Mouse (Mus musculus) liver, adult 2 months (tissue): ENCODE results near the gene Rere. TPM values are rescaled to one million over a fixed set of nuclear protein-coding genes. Genes with fewer than 3 reads are reported as not detected.
A peak's percentile ranks its signal among the peaks of the same experiment; 100 is the strongest.

ENCODE experiments used
- DNase-seq: peaks from one replicate; pipeline ENCODE4 v3.0.0-alpha.2; 2011; ENCODE audit warnings: low read depth, low spot score; ENCODE audit errors: extremely low read depth
- H3K27ac ChIP-seq: fragments of 200-500 bp; replicated peaks from 2 replicates; pipeline ENCODE4 v1.5.1; 2012; ENCODE audit warnings: low read depth, mild to moderate bottlenecking, control low read depth, inconsistent platforms, low read length; ENCODE audit not compliant: insufficient read depth
- H3K27me3 ChIP-seq: fragments of 200-500 bp; 2 replicates; pipeline ENCODE4 v1.6.1; 2012; ENCODE audit warnings: mild to moderate bottlenecking, moderate library complexity, low read length, inconsistent platforms; ENCODE audit not compliant: control insufficient read depth, insufficient read depth
- H3K36me3 ChIP-seq: fragments of 200-500 bp; 2 replicates; pipeline ENCODE4 v1.6.1; 2012; ENCODE audit warnings: low read length, inconsistent platforms; ENCODE audit not compliant: control insufficient read depth, insufficient read depth
- H3K4me1 ChIP-seq: fragments of 200-500 bp; 2 replicates; pipeline ENCODE4 v1.6.1; 2011; ENCODE audit warnings: low read length; ENCODE audit not compliant: control insufficient read depth, insufficient read depth
- H3K4me3 ChIP-seq: fragments of 200-500 bp; 2 replicates; pipeline ENCODE4 v1.5.1; 2011; ENCODE audit warnings: low read depth, mild to moderate bottlenecking, control low read depth, low read length, moderate library complexity; ENCODE audit not compliant: insufficient read depth
- H3K79me2 ChIP-seq: fragments of 200-500 bp; 2 replicates; pipeline ENCODE4 v1.6.1; 2012; ENCODE audit warnings: inconsistent platforms, mild to moderate bottlenecking, low read length, moderate library complexity; ENCODE audit not compliant: control insufficient read depth, insufficient read depth
- H3K9ac ChIP-seq: fragments of 200-500 bp; 2 replicates; pipeline ENCODE4 v1.6.1; 2012; ENCODE audit warnings: low read depth, mild to moderate bottlenecking, control low read depth, inconsistent platforms, low read length
- CTCF ChIP-seq: fragments of 200-500 bp; IDR thresholded peaks from 2 replicates; pipeline ENCODE4 v1.5.1; 2011; ENCODE audit warnings: low read depth, low read length, control low read depth
- POLR2A ChIP-seq: fragments of 200-500 bp; IDR thresholded peaks from 2 replicates; pipeline ENCODE4 v1.6.1; 2011; ENCODE audit warnings: low read length, control low read depth; ENCODE audit not compliant: insufficient read depth; ENCODE audit errors: extremely low read depth
- WGBS: fragments of 180-500 bp; shearing (Covaris S2); methylation state at CpG from one replicate; pipeline ENCODE4 v1.1.7; 2018; 5-methylcytosine and 5-hydroxymethylcytosine counted together
- polyA plus RNA-seq: library from polyadenylated mRNA; depleted of rRNA; stranded (reverse); fragments of >200 nt; gene quantifications from 2 replicates; pipeline ENCODE4 v1.2.3, GENCODE M21; 2012
- total RNA-seq: library from RNA; depleted of rRNA; stranded (reverse); fragments of >200 nt; gene quantifications from 2 replicates; pipeline ENCODE4 v1.2.3, GENCODE M21; 2014

Gene Rere
- total and polyA plus RNA-seq, 2 experiments: 8.8 to 10.0 TPM

DNA sequence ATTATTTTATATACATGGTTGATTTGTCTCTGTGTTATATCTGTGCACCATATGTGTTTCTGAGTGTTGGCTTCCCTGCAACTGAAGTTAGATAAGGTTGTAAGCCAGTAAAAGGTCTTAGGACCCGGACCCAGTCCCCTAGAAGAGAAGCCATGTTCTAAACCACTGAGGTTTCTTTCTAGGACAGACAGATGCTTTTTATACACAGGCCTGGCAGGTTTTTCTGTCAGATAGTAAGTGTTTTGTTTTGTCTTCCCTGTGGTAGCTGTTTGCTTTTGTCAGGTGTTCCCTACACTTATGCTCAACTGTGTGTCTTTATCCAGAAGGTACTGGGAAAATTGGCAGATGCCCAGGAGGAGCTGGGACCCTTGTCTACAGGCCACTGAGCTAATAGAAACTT, 167.0 kb downstream of the Rere start:
- H3K36me3 ChIP-seq: no peaks in the 10 kb centered on the region
- WGBS: 81% methylated on average over 1 of the region's 1 CpGs

DNA sequence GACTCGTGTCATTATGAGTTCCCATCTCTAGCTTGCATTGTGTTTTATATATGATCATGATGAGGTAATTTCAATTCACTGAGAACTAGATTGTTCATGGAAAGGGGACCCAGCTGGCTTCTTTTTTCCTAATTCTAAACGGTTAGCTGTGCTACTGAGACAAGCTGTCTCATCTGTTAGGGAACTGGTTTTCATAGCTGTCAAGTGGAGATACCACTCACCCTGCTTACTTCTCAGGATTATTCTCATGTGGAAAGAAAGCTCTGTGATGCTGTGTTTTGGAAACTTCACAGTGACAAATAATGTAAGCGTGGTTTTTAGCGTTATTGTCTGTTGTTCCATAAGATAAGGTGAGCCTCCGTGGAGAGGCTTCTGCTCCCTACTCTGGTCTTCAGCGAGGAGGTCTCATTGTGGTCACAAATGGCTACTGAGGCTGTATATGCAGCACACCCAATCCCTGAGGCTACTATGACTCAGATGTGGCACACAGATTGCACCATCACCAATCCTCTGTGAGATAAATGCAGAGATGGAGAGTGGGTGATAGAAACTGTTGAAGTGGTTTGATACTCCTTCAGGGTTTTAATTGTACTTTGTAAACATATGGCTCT, 168.7 kb downstream of the Rere start:
- TF ChIP-seq CTCF: no peak
- no peak for TF ChIP-seq POLR2A
- peaks cover 18% of the 10 kb centered on the region; the same call in 1 of the 2 replicates for H3K79me2 ChIP-seq
- DNase-seq: no peak
- no peak overlapping the region for H3K9ac ChIP-seq
- H3K4me1 ChIP-seq: peaks cover 15% of the 10 kb centered on the region
- H3K36me3 ChIP-seq: no peaks in the 10 kb centered on the region
- H3K4me3 ChIP-seq: no peak overlapping the region
- WGBS: 78% methylated on average over 6 of the region's 6 CpGs
- no peaks in the 10 kb centered on the region for H3K27me3 ChIP-seq
- H3K27ac ChIP-seq: no peak overlapping the region

More for the DNA sequence above, 167.0 kb downstream of the Rere start:
- Histone ChIP-seq H3K9ac (no peak overlapping the region), H3K4me1 (peaks cover 8% of the 10 kb centered on the region), H3K27me3 (no peaks in the 10 kb centered on the region), H3K27ac (no peak overlapping the region), H3K4me3 (no peak overlapping the region), H3K79me2 (peaks cover 20% of the 10 kb centered on the region; the same call in 1 of the 2 replicates)
- DNase-seq: no peak
- TF ChIP-seq CTCF: no peak
- no peak for TF ChIP-seq POLR2A

DNA sequence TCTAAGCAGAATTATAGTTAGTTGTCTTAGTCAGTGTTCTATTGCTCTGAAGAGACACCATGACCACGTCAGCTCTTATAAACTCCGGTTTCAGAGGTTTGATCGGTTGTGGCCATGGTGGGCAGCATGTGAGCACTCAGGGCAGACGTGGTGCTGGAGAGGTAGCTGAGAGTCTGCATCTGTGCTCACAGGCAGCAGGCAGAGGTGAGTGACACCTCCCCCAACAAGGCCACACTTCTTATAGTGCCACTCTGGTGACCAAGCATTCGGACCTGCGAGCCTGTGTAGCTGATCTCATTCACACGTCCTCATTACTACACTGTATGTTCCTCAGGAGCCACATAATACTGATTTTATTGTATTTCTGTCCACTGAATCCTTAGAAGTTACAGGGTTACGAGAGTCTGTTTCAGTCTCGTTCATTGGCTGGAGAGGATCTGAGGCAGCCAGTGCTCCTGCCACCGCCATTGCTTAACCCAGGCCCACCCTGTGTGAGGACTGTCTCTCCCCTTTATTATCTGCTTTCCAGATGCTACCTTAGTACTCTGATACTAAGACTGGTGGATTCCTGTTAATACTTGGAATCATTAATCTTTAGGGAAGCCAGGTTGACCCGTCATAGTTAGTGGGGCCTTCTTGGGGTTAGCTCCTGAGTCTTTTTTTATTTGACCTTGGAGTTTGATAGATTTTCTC, 170.9 kb downstream of the Rere start:
- H3K4me1 ChIP-seq: peaks cover 14% of the 10 kb centered on the region
- H3K9ac ChIP-seq: no peak overlapping the region

DNA sequence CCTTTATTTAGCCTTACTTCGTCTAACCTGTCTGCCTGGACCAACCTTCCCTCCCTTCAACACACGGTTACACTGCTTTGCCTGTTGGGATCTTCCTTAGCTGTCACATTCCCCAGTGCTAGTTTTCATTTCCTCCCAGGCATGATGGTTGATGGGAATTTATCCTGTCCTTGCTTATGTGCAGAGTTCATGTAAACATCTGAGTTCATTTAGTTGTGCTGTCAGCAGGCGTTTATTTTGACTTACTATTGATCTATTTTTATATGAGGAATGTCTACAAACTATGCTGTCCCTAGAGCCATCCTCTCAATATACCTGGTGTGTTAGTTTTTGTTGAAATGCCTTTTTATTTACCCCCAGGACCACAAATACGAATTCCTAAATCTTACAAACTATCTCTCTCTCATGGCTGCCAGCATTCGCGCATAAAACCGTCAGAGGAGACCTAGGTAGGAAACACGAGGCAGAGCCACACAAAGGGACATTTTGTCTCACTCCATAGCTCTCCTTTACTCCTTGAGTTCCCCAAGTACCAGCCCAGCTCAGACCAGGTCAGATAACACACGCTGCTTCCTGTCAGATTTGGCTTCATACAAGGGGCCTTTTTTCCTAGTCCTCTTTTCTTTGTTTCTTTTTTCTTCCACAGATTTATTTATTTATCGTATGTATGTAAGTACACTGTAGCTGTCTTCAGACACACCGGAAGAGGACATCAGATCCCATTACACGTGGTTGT, 173.3 kb downstream of the Rere start:
- Histone ChIP-seq H3K36me3 (no peaks in the 10 kb centered on the region), H3K9ac (no peak overlapping the region), H3K4me1 (peaks cover 16% of the 10 kb centered on the region), H3K27ac (peak overlapping the region; percentile 48), H3K27me3 (no peaks in the 10 kb centered on the region), H3K4me3 (no peak overlapping the region), H3K79me2 (peaks cover 19% of the 10 kb centered on the region; the same call in 1 of the 2 replicates)
- WGBS: 41% methylated on average over 12 of the region's 12 CpGs
- peak; percentile 67 for DNase-seq
- TF ChIP-seq POLR2A: no peak
- TF ChIP-seq CTCF: no peak

More for the DNA sequence above, 170.9 kb downstream of the Rere start:
- 91% methylated on average over 11 of the region's 11 CpGs for WGBS
- no peak for DNase-seq
- Histone ChIP-seq H3K4me3 (no peak overlapping the region), H3K79me2 (peaks cover 19% of the 10 kb centered on the region; the same call in 1 of the 2 replicates), H3K27me3 (no peaks in the 10 kb centered on the region), H3K27ac (no peak overlapping the region), H3K36me3 (no peaks in the 10 kb centered on the region)
- no peak for TF ChIP-seq POLR2A
- TF ChIP-seq CTCF: no peak

DNA sequence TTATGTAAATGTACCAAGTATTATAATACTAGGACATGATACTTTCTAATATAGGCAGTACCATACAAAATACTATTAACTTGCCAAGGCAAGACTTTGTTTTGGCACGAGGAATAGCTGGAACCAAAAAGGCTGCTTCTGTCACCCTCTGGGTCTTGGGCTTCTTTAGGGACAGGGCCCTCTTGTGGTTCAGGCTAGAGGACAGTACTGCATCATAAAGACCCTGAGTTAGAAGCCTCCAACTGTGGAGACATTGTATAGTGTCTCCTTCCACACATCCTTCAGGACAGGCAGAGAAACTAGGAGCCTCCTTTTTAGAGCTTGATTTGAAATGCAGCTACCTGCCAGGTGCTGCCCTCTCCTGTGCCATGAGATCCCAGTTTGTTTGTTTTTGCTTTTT, 174.3 kb downstream of the Rere start:
- Histone ChIP-seq H3K4me3 (no peak overlapping the region), H3K9ac (no peak overlapping the region), H3K4me1 (peaks cover 16% of the 10 kb centered on the region), H3K79me2 (peaks cover 13% of the 10 kb centered on the region; the same call in 1 of the 2 replicates), H3K27ac (no peak overlapping the region), H3K36me3 (no peaks in the 10 kb centered on the region), H3K27me3 (no peaks in the 10 kb centered on the region)
- peak; percentile 33 for DNase-seq
- 32% methylated on average over 1 of the region's 1 CpGs for WGBS
- TF ChIP-seq POLR2A: no peak
- no peak for TF ChIP-seq CTCF
